Mouse (Mus musculus) heart, adult 8-10 months (tissue): ENCODE results near the gene Ak1. TPM values are rescaled to one million over a fixed set of nuclear protein-coding genes. Genes with fewer than 3 reads are reported as not detected.
A peak's percentile ranks its signal among the peaks of the same experiment; 100 is the strongest.

Experiments used
- DNase-seq: peaks from one replicate; pipeline ENCODE4 v3.0.0; 2022; ENCODE audit warnings: low spot score
- total RNA-seq, 4 experiments: library from RNA; stranded (reverse); gene quantifications; 2 replicates each; pipeline ENCODE4 v1.2.4; 2022

Ak1 gene
- 100 to 1,000 TPM; 656 to 809 (median 697) TPM for total RNA-seq

GRCm38 (mm10) chr2:32621517-32621859, at the start of gene Ak1:
Gene Ak1, plus strand, starts transcription at chr2:32621758.
- no peak for DNase-seq

GRCm38 (mm10) chr2:32572196-32572595, 49.4 kb upstream of the Ak1 start:
- no peak for DNase-seq

DNA sequence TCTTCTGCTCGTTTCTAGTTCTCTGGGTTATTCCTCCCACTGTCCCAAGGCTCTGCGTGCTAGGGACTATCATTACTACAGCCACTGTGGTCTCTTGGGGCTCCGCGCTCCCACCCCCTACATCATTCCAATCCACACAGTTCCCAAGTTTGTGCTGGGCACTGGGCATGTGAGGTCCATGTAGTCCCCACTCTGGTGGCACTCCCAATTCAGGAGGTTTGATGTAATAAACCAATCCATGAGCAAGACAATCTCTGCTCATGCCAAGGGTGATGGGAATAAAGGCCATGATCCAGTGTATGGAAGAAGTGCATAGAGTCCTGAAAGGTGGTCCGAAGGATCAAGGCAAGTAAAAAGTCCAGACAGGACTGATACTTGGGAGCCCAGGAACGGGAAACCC, 47.1 kb upstream of the Ak1 start, which contains the start of gene Pip5kl1:
Pip5kl1 (plus strand) TSS at position 301 of the 400 bp plus-strand sequence.
- DNase-seq, result no peak

DNA sequence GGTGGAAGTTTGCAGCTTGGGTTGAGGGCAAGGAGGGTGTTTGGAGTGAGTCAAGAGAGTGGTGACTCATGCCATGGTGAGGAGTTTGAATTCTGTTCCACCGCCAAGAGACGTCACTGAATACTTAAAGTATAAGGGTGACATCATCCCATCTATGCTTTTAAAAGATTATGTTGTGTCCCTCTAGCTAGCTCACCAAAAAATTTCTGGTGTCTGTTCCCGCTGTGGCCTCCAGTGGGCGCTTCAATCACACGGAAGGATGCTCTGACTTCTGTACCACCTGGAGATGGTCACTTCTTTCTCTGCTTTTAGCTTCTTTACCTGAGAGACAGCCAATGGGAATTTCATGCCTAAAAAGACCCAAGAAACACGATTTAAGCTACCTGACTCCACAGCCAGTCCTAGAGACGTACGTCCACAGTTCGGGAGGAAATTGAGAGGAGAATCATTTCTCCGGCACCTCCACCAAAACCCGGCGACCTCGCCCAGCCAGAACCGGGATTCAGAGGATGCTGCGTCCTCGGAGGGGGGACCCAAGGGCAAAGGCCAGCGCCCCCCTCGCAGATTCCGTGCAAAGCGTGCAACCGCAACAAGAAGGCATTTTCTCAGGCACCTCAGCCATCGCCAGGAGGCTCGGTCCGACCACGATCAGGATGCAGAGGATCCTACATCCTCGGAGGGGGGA, 46.5 kb upstream of the Ak1 start:
- no peak for DNase-seq

- DNase-seq, result no peak
Measured at GRCm38 (mm10) chr2:32575586-32576160, 45.9 kb upstream of the Ak1 start, which contains the start of gene 9430097D07Rik. Gene 9430097D07Rik, minus strand, starts transcription at chr2:32575684.

GRCm38 (mm10) chr2:32576532-32576931, 45.0 kb upstream of the Ak1 start:
- DNase-seq, result no peak

- DNase-seq, result no peak
Measured at GRCm38 (mm10) chr2:32578146-32579046, 43.2 kb upstream of the Ak1 start.

DNA sequence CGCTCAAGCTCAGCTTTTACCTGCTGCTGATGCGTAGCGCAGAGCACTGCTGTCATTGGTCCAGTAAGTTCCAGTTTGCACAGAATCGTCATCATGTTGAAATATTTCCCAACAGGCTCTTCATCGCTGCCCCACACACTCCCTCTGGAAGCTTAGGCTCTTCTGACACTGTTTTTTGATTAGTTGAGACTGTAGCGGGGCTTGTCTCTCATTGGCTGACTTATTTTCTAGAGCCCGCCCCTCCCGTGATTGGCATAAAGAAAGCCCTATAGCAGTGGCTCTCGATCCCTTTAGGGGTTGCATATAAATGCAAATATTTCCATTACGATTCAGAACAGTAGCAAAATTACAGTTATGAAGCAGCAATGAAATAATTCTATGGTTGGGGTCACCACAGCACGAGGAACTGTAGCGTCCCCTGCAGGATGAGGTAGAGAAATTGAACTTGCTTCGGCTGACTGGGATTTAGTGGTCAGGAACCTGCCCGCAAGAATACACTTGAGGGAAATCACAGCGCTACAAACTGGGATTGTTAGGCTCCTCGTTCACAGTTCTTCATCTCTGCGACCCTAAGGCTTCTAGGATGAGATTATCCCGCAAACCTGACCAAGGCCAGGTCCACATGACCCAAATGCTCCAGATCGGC, 40.0 kb upstream of the Ak1 start:
- DNase-seq, result no peak

DNA sequence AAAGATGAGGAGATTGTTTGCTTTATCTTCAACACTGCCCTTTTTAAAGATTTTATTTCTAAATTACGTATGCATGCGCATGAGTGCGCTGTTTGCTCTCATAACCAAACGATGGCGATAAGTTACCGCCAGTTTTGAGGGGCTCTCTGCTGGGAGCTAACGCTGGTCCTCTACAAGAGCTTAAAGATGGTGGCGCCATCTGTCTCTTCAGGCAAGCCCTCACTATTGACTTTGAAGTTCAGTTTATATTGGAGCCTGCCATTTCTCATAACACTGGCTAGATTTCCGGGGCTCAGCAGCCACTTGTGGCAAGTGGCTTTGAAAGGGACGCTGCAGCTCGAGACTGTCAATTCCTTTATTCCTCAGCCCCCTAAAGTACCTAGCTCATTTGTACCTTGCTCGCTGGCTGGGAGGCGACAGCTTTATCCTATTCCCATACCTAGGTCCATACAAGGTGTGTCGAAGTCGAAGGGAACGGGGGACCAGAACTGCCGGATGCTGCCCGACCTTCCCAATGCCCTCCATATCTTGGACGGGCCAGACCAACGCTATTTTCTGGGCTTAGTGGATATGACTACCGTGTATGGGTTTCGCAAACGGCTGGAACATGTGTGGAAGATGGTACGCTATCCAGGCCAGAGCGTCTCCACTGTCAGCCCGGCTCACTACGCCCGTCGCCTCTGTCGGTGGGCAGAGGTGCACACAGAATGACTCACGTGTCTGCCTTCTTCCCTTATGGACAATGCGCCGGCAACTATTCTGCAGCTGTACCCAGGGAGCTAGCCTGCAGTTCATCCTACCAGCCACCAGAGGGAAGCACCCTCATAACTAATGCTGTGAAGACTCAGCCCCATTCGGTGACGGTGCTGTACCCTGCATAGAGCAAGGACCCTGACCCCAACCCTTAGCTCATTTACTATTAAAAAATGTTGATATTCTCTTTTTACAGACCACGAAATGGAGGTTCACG, 38.4 kb upstream of the Ak1 start:
- peak; percentile 87 for DNase-seq

- DNase-seq, result no peak
Measured at GRCm38 (mm10) chr2:32585149-32585714, 36.3 kb upstream of the Ak1 start.

DNA sequence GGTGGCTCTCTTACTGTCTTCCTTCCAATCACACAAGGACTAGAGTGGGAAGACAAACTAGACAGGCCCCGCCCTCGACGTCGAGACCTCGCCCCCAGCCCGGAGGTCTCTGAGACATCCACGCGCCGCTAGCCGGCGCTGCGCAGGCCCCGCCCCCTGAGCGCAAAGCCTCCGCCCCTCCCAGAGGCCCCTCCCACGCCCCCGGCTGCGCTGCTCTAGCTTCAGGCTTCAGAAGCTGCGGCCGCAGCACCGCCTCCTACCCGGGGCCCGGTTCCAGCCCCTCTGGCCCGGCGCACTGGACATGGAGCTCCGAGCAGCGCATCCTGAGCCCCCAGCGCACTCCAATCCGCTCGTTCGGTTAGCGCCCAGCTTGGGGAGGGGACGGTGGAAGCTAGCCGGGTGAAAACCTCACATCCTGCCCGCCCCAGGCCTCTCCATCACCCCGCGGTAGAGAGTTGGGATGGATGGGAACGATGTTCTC, 34.6 kb upstream of the Ak1 start, which contains the start of gene St6galnac4:
St6galnac4 (plus strand) TSS at position 225 of the 481 bp plus-strand sequence.
- peak; percentile 87 for DNase-seq

GRCm38 (mm10) chr2:32587731-32588321, 33.7 kb upstream of the Ak1 start:
- DNase-seq, result peak; percentile 72

- DNase-seq, result peak; percentile 35
Measured at GRCm38 (mm10) chr2:32589213-32589795, 32.3 kb upstream of the Ak1 start.

DNA sequence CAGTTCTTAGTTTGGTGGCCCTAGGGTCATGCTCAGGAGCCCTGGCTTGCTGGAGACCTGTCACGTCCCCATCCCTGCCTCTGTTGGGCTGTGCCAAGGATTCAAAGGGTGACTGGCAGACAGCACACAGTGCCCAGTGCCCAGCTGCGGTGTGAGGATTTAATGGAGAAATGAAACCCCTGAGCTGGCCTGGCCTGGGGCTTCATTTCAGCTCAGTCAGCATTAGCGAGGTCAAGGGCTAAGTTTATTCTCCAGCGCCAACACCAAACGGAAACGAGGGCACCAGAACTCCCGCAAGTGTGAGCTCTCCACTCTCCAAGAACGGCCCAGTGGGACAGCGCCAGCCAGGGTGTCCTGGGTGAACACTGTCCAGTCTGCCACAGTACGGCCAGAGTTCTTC, 31.3 kb upstream of the Ak1 start:
- DNase-seq, result peak; percentile 32

DNA sequence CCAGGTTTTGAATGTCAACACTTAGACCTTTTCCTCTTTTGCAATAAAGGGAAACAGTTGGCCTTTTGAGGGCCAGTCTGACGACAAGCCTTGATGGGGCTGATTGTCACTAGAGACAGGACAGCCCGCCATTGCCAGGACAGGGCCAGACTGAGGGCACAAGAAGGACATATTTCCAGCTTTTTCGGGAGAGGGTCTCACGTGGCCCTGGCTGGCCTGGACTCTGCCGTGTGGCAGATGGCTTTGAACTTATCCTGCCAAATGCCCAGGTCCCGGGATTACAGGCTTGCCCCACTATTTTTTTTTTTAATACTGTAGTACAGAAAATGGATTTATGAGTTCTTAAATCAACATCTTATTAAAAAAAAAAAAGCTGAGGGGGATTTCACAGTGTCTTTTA, 30.3 kb upstream of the Ak1 start:
- no peak for DNase-seq

DNA sequence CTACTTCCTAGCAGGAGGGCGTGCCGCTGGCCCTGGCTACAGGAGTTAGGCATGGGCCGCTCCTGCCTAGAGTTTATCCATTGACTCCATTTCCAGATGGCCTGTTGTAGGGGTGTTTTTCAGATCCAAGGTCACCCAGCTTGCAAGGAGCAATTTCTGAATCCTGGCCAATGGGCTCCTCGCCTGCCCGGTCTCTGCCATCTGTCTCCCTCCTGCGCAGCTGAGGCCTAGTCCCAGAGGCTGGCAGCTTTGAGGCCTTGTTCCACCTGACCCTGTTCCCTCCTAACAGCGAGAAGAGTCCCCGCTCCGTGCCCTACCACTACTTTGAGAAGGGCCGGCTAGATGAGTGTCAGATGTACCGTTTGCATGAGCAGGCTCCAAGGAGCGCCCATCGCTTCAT, 24.8 kb upstream of the Ak1 start:
- DNase-seq, result no peak

GRCm38 (mm10) chr2:32597248-32597647, 24.3 kb upstream of the Ak1 start:
- DNase-seq, result no peak

DNA sequence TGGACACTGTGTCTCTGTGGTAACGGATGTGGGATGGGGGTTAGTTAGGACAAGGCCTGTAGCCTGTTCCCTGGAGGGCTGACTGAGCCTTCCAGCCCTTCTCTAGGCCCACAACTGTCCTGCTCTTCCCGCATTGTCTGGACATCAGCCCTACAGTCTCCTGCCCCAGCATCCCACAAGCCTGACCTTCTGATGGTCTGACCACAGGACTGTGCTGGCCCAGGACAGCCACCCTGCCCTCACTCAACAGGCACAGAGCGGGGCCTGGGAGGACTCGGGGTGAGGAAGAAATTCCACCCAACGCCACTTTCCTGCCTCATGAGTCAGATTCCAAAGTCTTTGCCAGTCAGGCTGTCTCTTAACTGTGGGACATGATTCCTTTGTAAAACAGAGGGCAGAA, 23.9 kb upstream of the Ak1 start:
- no peak for DNase-seq

DNA sequence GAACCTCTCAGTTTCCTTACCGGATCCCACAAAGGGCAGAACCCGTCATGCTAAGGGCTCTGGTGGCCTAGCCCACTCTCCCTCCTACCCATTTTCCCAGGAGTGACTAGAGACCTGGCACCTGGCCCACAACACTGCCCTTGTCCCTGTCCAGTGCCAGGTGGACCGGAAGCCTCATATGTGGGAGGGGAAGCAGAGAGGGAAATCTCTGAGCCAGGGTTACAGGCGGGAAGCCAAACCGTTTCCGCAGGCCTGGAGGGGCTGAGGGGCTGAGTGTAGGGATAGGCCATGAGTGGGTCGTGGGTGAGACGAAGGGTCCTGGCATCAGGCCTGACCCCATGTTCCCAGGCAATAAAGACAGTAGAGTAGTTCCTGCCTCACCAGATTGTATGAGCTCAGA, 23.1 kb upstream of the Ak1 start:
- no peak for DNase-seq
